Mouse (Mus musculus): ENCODE results near the gene Wdr90. TPM values are rescaled to one million over a fixed set of nuclear protein-coding genes. Genes with fewer than 3 reads are reported as not detected.

Wdr90 gene
- polyA plus RNA-seq, 1 experiment, result 34.5 TPM

GRCm38 (mm10) chr17:25824362-25825142 lies 36.7 kb downstream of the Wdr90 start:
- Histone ChIP-seq H3K4me1 (ENCODE audit: control insufficient read depth, insufficient read depth, insufficient read length) (peaks cover 20% of the 10 kb centered on the region), H3K36me3 (ENCODE audit: control insufficient read depth, insufficient read depth, low read length) (peaks cover 4% of the 10 kb centered on the region; the same call in 1 of the 2 replicates), H3K27me3 (ENCODE audit: control insufficient read depth, insufficient read depth, low read length) (no peaks in the 10 kb centered on the region; the same call in 1 of the 2 replicates), H3K27ac (ENCODE audit: insufficient read depth, low read length) (no peak overlapping the region), H3K4me3 (ENCODE audit: extremely low read depth, insufficient read depth, insufficient read length) (no peak overlapping the region)
- DNase-seq (ENCODE audit: low read depth in 1 of 2, low spot score in 2 of 2), result no peak
- TF ChIP-seq CTCF (IDR thresholded peaks at IDR 0.05; ENCODE audit: extremely low read depth, insufficient read depth, insufficient read length, insufficient replicate concordance) (no peak), POLR2A (IDR thresholded peaks at IDR 0.05; ENCODE audit: low read depth, low read length) (no peak)
- WGBS, result 79% methylated on average over 17 of the region's 17 CpGs

GRCm38 (mm10) chr17:25823452-25823851 lies 37.8 kb downstream of the Wdr90 start, which contains the start of gene Wdr24:
Wdr24 (plus strand) TSS chr17:25823627.
- Histone ChIP-seq H3K4me3 (ENCODE audit: extremely low read depth, insufficient read depth, insufficient read length) (peak within 1 kb of the TSS; percentile 85), H3K4me1 (ENCODE audit: control insufficient read depth, insufficient read depth, insufficient read length) (peaks cover 14% of the 10 kb centered on the region), H3K27ac (ENCODE audit: insufficient read depth, low read length) (peak within 1 kb of the TSS; percentile 50), H3K36me3 (ENCODE audit: control insufficient read depth, insufficient read depth, low read length) (peaks cover 4% of the 10 kb centered on the region; the same call in 1 of the 2 replicates), H3K27me3 (ENCODE audit: control insufficient read depth, insufficient read depth, low read length) (peaks cover 3% of the 10 kb centered on the region)
- TF ChIP-seq CTCF (IDR thresholded peaks at IDR 0.05; ENCODE audit: extremely low read depth, insufficient read depth, insufficient read length, insufficient replicate concordance) (no peak), POLR2A (IDR thresholded peaks at IDR 0.05; ENCODE audit: low read depth, low read length) (peak; percentile 60; the same call in 1 of the 2 replicates)
- peak; percentile 69 to 86 for DNase-seq (ENCODE audit: low read depth in 1 of 2, low spot score in 2 of 2)
- under 1% methylated on average over 18 of the region's 18 CpGs for WGBS

GRCm38 (mm10) chr17:25818851-25819780 lies 42.2 kb downstream of the Wdr90 start:
- TF ChIP-seq CTCF (IDR thresholded peaks at IDR 0.05; ENCODE audit: extremely low read depth, insufficient read depth, insufficient read length, insufficient replicate concordance), result no peak
- no peak for TF ChIP-seq POLR2A (IDR thresholded peaks at IDR 0.05; ENCODE audit: low read depth, low read length)
- Histone ChIP-seq H3K27ac (ENCODE audit: insufficient read depth, low read length) (no peak overlapping the region), H3K4me1 (ENCODE audit: control insufficient read depth, insufficient read depth, insufficient read length) (peaks cover 5% of the 10 kb centered on the region), H3K36me3 (ENCODE audit: control insufficient read depth, insufficient read depth, low read length) (no peaks in the 10 kb centered on the region), H3K4me3 (ENCODE audit: extremely low read depth, insufficient read depth, insufficient read length) (no peak overlapping the region), H3K27me3 (ENCODE audit: control insufficient read depth, insufficient read depth, low read length) (peaks cover 3% of the 10 kb centered on the region)
- no peak for DNase-seq (ENCODE audit: low read depth in 1 of 2, low spot score in 2 of 2)
- WGBS, result 11% methylated on average over 46 of the region's 46 CpGs

GRCm38 (mm10) chr17:25817662-25818061 lies 43.6 kb downstream of the Wdr90 start:
- 77% methylated on average over 11 of the region's 11 CpGs for WGBS
- Histone ChIP-seq H3K4me1 (ENCODE audit: control insufficient read depth, insufficient read depth, insufficient read length) (no peaks in the 10 kb centered on the region), H3K36me3 (ENCODE audit: control insufficient read depth, insufficient read depth, low read length) (no peaks in the 10 kb centered on the region), H3K27ac (ENCODE audit: insufficient read depth, low read length) (no peak overlapping the region), H3K27me3 (ENCODE audit: control insufficient read depth, insufficient read depth, low read length) (peaks cover 3% of the 10 kb centered on the region), H3K4me3 (ENCODE audit: extremely low read depth, insufficient read depth, insufficient read length) (no peak overlapping the region)
- no peak for TF ChIP-seq POLR2A (IDR thresholded peaks at IDR 0.05; ENCODE audit: low read depth, low read length)
- no peak for TF ChIP-seq CTCF (IDR thresholded peaks at IDR 0.05; ENCODE audit: extremely low read depth, insufficient read depth, insufficient read length, insufficient replicate concordance)
- DNase-seq (ENCODE audit: low read depth in 1 of 2, low spot score in 2 of 2), result no peak

GRCm38 (mm10) chr17:25813471-25813870 lies 47.8 kb downstream of the Wdr90 start:
- WGBS, result under 1% methylated on average over 20 of the region's 20 CpGs
- Histone ChIP-seq H3K27ac (ENCODE audit: insufficient read depth, low read length) (no peak overlapping the region), H3K36me3 (ENCODE audit: control insufficient read depth, insufficient read depth, low read length) (no peaks in the 10 kb centered on the region), H3K27me3 (ENCODE audit: control insufficient read depth, insufficient read depth, low read length) (peaks cover 18% of the 10 kb centered on the region), H3K4me1 (ENCODE audit: control insufficient read depth, insufficient read depth, insufficient read length) (peaks cover 9% of the 10 kb centered on the region), H3K4me3 (ENCODE audit: extremely low read depth, insufficient read depth, insufficient read length) (no peak overlapping the region)
- peak; percentile 37 to 72 for DNase-seq (ENCODE audit: low read depth in 1 of 2, low spot score in 2 of 2)
- TF ChIP-seq CTCF (IDR thresholded peaks at IDR 0.05; ENCODE audit: extremely low read depth, insufficient read depth, insufficient read length, insufficient replicate concordance) (peak; percentile 53; the same call in 1 of the 2 replicates), POLR2A (IDR thresholded peaks at IDR 0.05; ENCODE audit: low read depth, low read length) (no peak)

- H3K36me3 ChIP-seq (ENCODE audit: control insufficient read depth, insufficient read depth, low read length), result no peaks in the 10 kb centered on the region
- TF ChIP-seq CTCF (IDR thresholded peaks at IDR 0.05; ENCODE audit: extremely low read depth, insufficient read depth, insufficient read length, insufficient replicate concordance) (no peak), POLR2A (IDR thresholded peaks at IDR 0.05; ENCODE audit: low read depth, low read length) (no peak)
- 72% methylated on average over 4 of the region's 4 CpGs for WGBS
- no peak overlapping the region for H3K4me3 ChIP-seq (ENCODE audit: extremely low read depth, insufficient read depth, insufficient read length)
- peaks cover 9% of the 10 kb centered on the region for H3K4me1 ChIP-seq (ENCODE audit: control insufficient read depth, insufficient read depth, insufficient read length)
- H3K27ac ChIP-seq (ENCODE audit: insufficient read depth, low read length), result no peak overlapping the region
- peaks cover 19% of the 10 kb centered on the region for H3K27me3 ChIP-seq (ENCODE audit: control insufficient read depth, insufficient read depth, low read length)
- no peak for DNase-seq (ENCODE audit: low read depth in 1 of 2, low spot score in 2 of 2)
Measured at GRCm38 (mm10) chr17:25810890-25811289, 50.4 kb downstream of the Wdr90 start.
